Mouse (Mus musculus) bone marrow, adult 2 months (tissue): ENCODE results near the gene Jpt1.

Experiments used
- CTCF ChIP-seq: fragments of 200-500 bp; IDR thresholded peaks from 2 replicates; pipeline ENCODE4 v1.5.1; 2011; ENCODE audit warnings: low read length, control low read depth; ENCODE audit not compliant: control insufficient read depth, insufficient read depth
- POLR2A ChIP-seq: fragments of 200-500 bp; IDR thresholded peaks from 2 replicates; pipeline ENCODE4 v1.6.1; 2011; ENCODE audit warnings: low read depth, mild to moderate bottlenecking, control low read depth, low read length, borderline replicate concordance; ENCODE audit not compliant: control insufficient read depth

GRCm38 (mm10) chr11:115536038-115536681 is 22.0 kb upstream of the Jpt1 start, which contains the start of gene Sumo2:
- TF ChIP-seq POLR2A (peak; percentile 83; the same call in 1 of the 2 replicates), CTCF (no peak)
